Mouse (Mus musculus) kidney, postnatal 36 days (tissue): ENCODE results near the gene Mvb12b.

Experiments
- DNase-seq, 2 experiments: peaks; one replicate each; pipeline ENCODE4 v3.0.0; 2021 to 2022; ENCODE audit warnings: mixed read lengths in 2 of 2

The Mvb12b gene

GRCm38 (mm10) chr2:33809081-33809480, 78.7 kb downstream of the Mvb12b start:
- DNase-seq = no peak

GRCm38 (mm10) chr2:33808032-33808431, 79.7 kb downstream of the Mvb12b start:
- DNase-seq = no peak

- no peak for DNase-seq
Measured at GRCm38 (mm10) chr2:33805640-33806039, 82.1 kb downstream of the Mvb12b start.

- DNase-seq = no peak
Measured at GRCm38 (mm10) chr2:33803717-33804214, 84.0 kb downstream of the Mvb12b start.

- no peak for DNase-seq
Measured at GRCm38 (mm10) chr2:33803083-33803615, 84.6 kb downstream of the Mvb12b start.

GRCm38 (mm10) chr2:33801760-33802159, 86.0 kb downstream of the Mvb12b start:
- DNase-seq = no peak

GRCm38 (mm10) chr2:33801336-33801735, 86.4 kb downstream of the Mvb12b start:
- DNase-seq = no peak

GRCm38 (mm10) chr2:33800221-33800620, 87.5 kb downstream of the Mvb12b start:
- no peak for DNase-seq

GRCm38 (mm10) chr2:33795716-33796472, 91.9 kb downstream of the Mvb12b start:
- DNase-seq = no peak

GRCm38 (mm10) chr2:33795001-33795580, 92.7 kb downstream of the Mvb12b start:
- DNase-seq = no peak

GRCm38 (mm10) chr2:33794483-33794882, 93.3 kb downstream of the Mvb12b start:
- no peak for DNase-seq

GRCm38 (mm10) chr2:33790301-33790700, 97.4 kb downstream of the Mvb12b start:
- DNase-seq = no peak

GRCm38 (mm10) chr2:33789732-33790131, 98.0 kb downstream of the Mvb12b start:
- DNase-seq = no peak

GRCm38 (mm10) chr2:33789279-33789678, 98.5 kb downstream of the Mvb12b start:
- no peak for DNase-seq

- no peak for DNase-seq
Measured at GRCm38 (mm10) chr2:33788851-33789250, 98.9 kb downstream of the Mvb12b start.

- DNase-seq = no peak
Measured at GRCm38 (mm10) chr2:33788131-33788530, 99.6 kb downstream of the Mvb12b start.

GRCm38 (mm10) chr2:33786064-33786463, 101.7 kb downstream of the Mvb12b start:
- no peak for DNase-seq

GRCm38 (mm10) chr2:33785596-33785995, 102.2 kb downstream of the Mvb12b start:
- no peak for DNase-seq

- peak in 1 of 2 experiments; percentile 38 for DNase-seq
Measured at GRCm38 (mm10) chr2:33784721-33785120, 103.0 kb downstream of the Mvb12b start.

GRCm38 (mm10) chr2:33783419-33783818, 104.3 kb downstream of the Mvb12b start:
- DNase-seq = peak in 1 of 2 experiments; percentile 27

GRCm38 (mm10) chr2:33781655-33782400, 105.9 kb downstream of the Mvb12b start:
- DNase-seq = no peak

GRCm38 (mm10) chr2:33778466-33778865, 109.3 kb downstream of the Mvb12b start:
- no peak for DNase-seq

GRCm38 (mm10) chr2:33777051-33777450, 110.7 kb downstream of the Mvb12b start:
- peak in 1 of 2 experiments; percentile 54 for DNase-seq
